Mouse (Mus musculus) hindbrain, embryonic 10.5 days (tissue): Measurements from ENCODE around the gene Smim22. TPM values are rescaled to one million over a fixed set of nuclear protein-coding genes. Genes with fewer than 3 reads are reported as not detected.

Experiments used
- polyA plus RNA-seq: library from polyadenylated mRNA; unstranded; fragments of >200 nt; fragmentation: Nextera tagmentation; extraction: Ambion mirVana; gene quantifications from 2 replicates; pipeline ENCODE4 v1.2.1, GENCODE M21; 2016

Smim22 gene
- polyA plus RNA-seq, 1 experiment from 2014 or later = 5.4 TPM

Other genes with a start within 250 kb of the Smim22 start
- gene Cdip1, start 217.0 kb upstream of the Smim22 start, polyA plus RNA-seq = 109 and 111 TPM in 2 replicates
- 0.51 and 0.55 TPM in 2 replicates for gene 4930562C15Rik, start 171.9 kb upstream of the Smim22 start, polyA plus RNA-seq
- gene Ubald1, start 127.0 kb upstream of the Smim22 start, polyA plus RNA-seq = 33.1 and 41.3 TPM in 2 replicates
- 71.6 and 80.8 TPM in 2 replicates for gene Mgrn1, start 121.0 kb upstream of the Smim22 start, polyA plus RNA-seq
- 141 and 145 TPM in 2 replicates for gene Nudt16l1, start 68.5 kb upstream of the Smim22 start, polyA plus RNA-seq
- 52.3 and 60.0 TPM in 2 replicates for gene Anks3, start 43.1 kb upstream of the Smim22 start, polyA plus RNA-seq
- gene Sept12, start 9.4 kb upstream of the Smim22 start, polyA plus RNA-seq = 0.05 TPM in 1 of 2 replicates, not detected in the other
- gene Rogdi, start 6.3 kb downstream of the Smim22 start, polyA plus RNA-seq = 63.7 and 108 TPM in 2 replicates
- gene Glyr1, start 42.6 kb downstream of the Smim22 start, polyA plus RNA-seq = 211 and 219 TPM in 2 replicates
- gene Ubn1, start 42.8 kb downstream of the Smim22 start, polyA plus RNA-seq = 17.8 TPM in 2 replicates
- 1.4 and 1.9 TPM in 2 replicates for gene Ppl, start 125.1 kb downstream of the Smim22 start, polyA plus RNA-seq
- 0.29 and 0.78 TPM in 2 replicates for gene Sec14l5, start 139.8 kb downstream of the Smim22 start, polyA plus RNA-seq
- 14.4 and 15.3 TPM in 2 replicates for gene Nagpa, start 196.7 kb downstream of the Smim22 start, polyA plus RNA-seq
- gene AU021092, start 215.0 kb downstream of the Smim22 start, polyA plus RNA-seq = 1.8 and 3.2 TPM in 2 replicates
- 27.8 and 28.0 TPM in 2 replicates for gene Alg1, start 226.3 kb downstream of the Smim22 start, polyA plus RNA-seq
- gene Eef2kmt, start 248.7 kb downstream of the Smim22 start, polyA plus RNA-seq = 20.2 and 20.7 TPM in 2 replicates